Mouse (Mus musculus) heart, postnatal 0 days (tissue): ENCODE results near the gene Trove2. TPM values are rescaled to one million over a fixed set of nuclear protein-coding genes. Genes with fewer than 3 reads are reported as not detected.

Experiments used
- ATAC-seq: fragments of 200-750 bp; cut with Nextera tagmentation; 2 replicates; pipeline ENCODE4 v1.8.0; 2017; ENCODE audit warnings: low read depth, moderate number of reproducible peaks, moderate library complexity; ENCODE audit not compliant: insufficient read depth
- DNase-seq: peaks from one replicate; pipeline ENCODE4 v3.0.0-alpha.2; 2016; ENCODE audit warnings: low spot score
- H3K27ac ChIP-seq: fragments of 300-500 bp; sonication (generic); 2 replicates; pipeline ENCODE4 v1.5.1; 2014; ENCODE audit warnings: low read depth, mild to moderate bottlenecking
- H3K27me3 ChIP-seq: fragments of 300-500 bp; sonication (generic); 2 replicates; pipeline ENCODE4 v1.6.1; 2014; ENCODE audit warnings: low read length, mixed read lengths; ENCODE audit not compliant: control insufficient read depth, insufficient read depth
- H3K36me3 ChIP-seq: fragments of 300-500 bp; sonication (generic); replicated peaks from 2 replicates; pipeline ENCODE4 v1.6.1; 2014; ENCODE audit warnings: low read length, mixed read lengths; ENCODE audit not compliant: control insufficient read depth, insufficient read depth
- H3K4me1 ChIP-seq: fragments of 300-500 bp; sonication (generic); 2 replicates; pipeline ENCODE4 v1.6.1; 2014; ENCODE audit warnings: antibody characterized with exemption; ENCODE audit not compliant: control insufficient read depth, insufficient read depth
- H3K4me2 ChIP-seq: fragments of 300-500 bp; sonication (generic); 2 replicates; pipeline ENCODE4 v1.6.1; 2014; ENCODE audit warnings: low read depth, mild to moderate bottlenecking, low read length, moderate library complexity
- H3K4me3 ChIP-seq: fragments of 300-500 bp; sonication (generic); 2 replicates; pipeline ENCODE4 v1.5.1; 2014; ENCODE audit warnings: low read depth, low read length
- H3K9ac ChIP-seq: fragments of 300-500 bp; sonication (generic); replicated peaks from 2 replicates; pipeline ENCODE4 v1.6.1; 2014; ENCODE audit warnings: low read depth, low read length, mixed read lengths
- H3K9me3 ChIP-seq: fragments of 300-500 bp; sonication (generic); replicated peaks from 2 replicates; pipeline ENCODE4 v1.6.1; 2016; ENCODE audit warnings: low read length; ENCODE audit not compliant: control insufficient read depth
- CTCF ChIP-seq: IDR thresholded peaks from 2 replicates; pipeline ENCODE4 v1.5.1; 2016; ENCODE audit warnings: antibody characterized with exemption, control low read depth, low read depth
- EP300 ChIP-seq: IDR thresholded peaks from 2 replicates; pipeline ENCODE4 v1.6.1; 2016; ENCODE audit warnings: antibody characterized with exemption, low read depth
- WGBS: fragments of 180-500 bp; shearing (Covaris S2); extraction: QIAGEN DNeasy Blood & Tissue Kit; methylation state at CpG from one replicate; pipeline ENCODE4 v1.1.7; 2014; 5-methylcytosine and 5-hydroxymethylcytosine counted together
- polyA plus RNA-seq: library from polyadenylated mRNA; unstranded; fragments of >200 nt; fragmentation: Nextera tagmentation; extraction: Ambion mirVana; gene quantifications from 2 replicates; pipeline ENCODE4 v1.2.1, GENCODE M21; 2015
- total RNA-seq: library from RNA; depleted of rRNA; stranded (reverse); fragments of >200 nt; gene quantifications from 2 replicates; pipeline ENCODE4 v1.2.3, GENCODE M21; 2014; ENCODE audit warnings: low replicate concordance; rRNA removed

Trove2 gene
- total and polyA plus RNA-seq, 2 experiments from 2014 or later: 8.6 to 13.1 TPM

GRCm38 (mm10) chr1:143702141-143702740 is 74.6 kb downstream of the Trove2 start:
- H3K36me3 ChIP-seq: peaks cover 10% of the 10 kb centered on the region; the same call in 1 of the 2 replicates
- peak overlapping the region; percentile 93 for H3K27ac ChIP-seq
- no peaks in the 10 kb centered on the region for H3K9me3 ChIP-seq
- TF ChIP-seq EP300 (no peak), CTCF (no peak)
- H3K9ac ChIP-seq: peak overlapping the region; percentile 85
- ATAC-seq (peak; percentile 63), DNase-seq (peak; percentile 44)
- H3K4me2 ChIP-seq: peak overlapping the region; percentile 77
- WGBS: under 1% methylated on average over 31 of the region's 48 CpGs
- H3K27me3 ChIP-seq: no peaks in the 10 kb centered on the region
- H3K4me1 ChIP-seq: peaks cover 15% of the 10 kb centered on the region; the same call in 1 of the 2 replicates
- H3K4me3 ChIP-seq: peak overlapping the region; percentile 84

- Histone ChIP-seq H3K4me2 (peak overlapping the region; percentile 77), H3K27me3 (no peaks in the 10 kb centered on the region), H3K4me3 (peak overlapping the region; percentile 84), H3K27ac (peak overlapping the region; percentile 93), H3K9me3 (no peaks in the 10 kb centered on the region), H3K36me3 (peaks cover 15% of the 10 kb centered on the region; the same call in 1 of the 2 replicates), H3K4me1 (peaks cover 15% of the 10 kb centered on the region; the same call in 1 of the 2 replicates), H3K9ac (peak overlapping the region; percentile 85)
- no peak for TF ChIP-seq EP300
- no peak for ATAC-seq
- DNase-seq: no peak
- WGBS: under 1% methylated on average over 13 of the region's 13 CpGs
Measured at GRCm38 (mm10) chr1:143701736-143702135, 75.1 kb downstream of the Trove2 start.

Other genes starting within 250 kb of the Trove2 start
- under 0.01 TPM in 1 of 2 replicates, not detected in the other for gene B3galt2, start 136.4 kb downstream of the Trove2 start, total RNA-seq
- 0.05 and 0.08 TPM in 2 replicates for gene B3galt2, start 136.4 kb downstream of the Trove2 start, polyA plus RNA-seq
- gene Cdc73, start 74.2 kb downstream of the Trove2 start, total RNA-seq: 4.3 and 9.9 TPM in 2 replicates
- gene Cdc73, start 74.2 kb downstream of the Trove2 start, polyA plus RNA-seq: 9.9 and 10.7 TPM in 2 replicates
- gene Glrx2, start 60.7 kb downstream of the Trove2 start, total RNA-seq: 5.8 and 9.8 TPM in 2 replicates
- gene Glrx2, start 60.7 kb downstream of the Trove2 start, polyA plus RNA-seq: 123 and 128 TPM in 2 replicates
- 5.8 and 7.2 TPM in 2 replicates for gene Uchl5, start 204 bp upstream of the Trove2 start, total RNA-seq
- gene Uchl5, start 204 bp upstream of the Trove2 start, polyA plus RNA-seq: 46.4 and 49.3 TPM in 2 replicates
- gene Rgs2, start 227.1 kb upstream of the Trove2 start, total RNA-seq: 7.7 and 14.6 TPM in 2 replicates
- 41.7 and 45.8 TPM in 2 replicates for gene Rgs2, start 227.1 kb upstream of the Trove2 start, polyA plus RNA-seq